Mouse (Mus musculus) liver, embryonic 14.5 days (tissue): Measurements from ENCODE around the gene Cpsf7.

Experiments used
- CTCF ChIP-seq: IDR thresholded peaks from 2 replicates; pipeline ENCODE4 v1.5.1; 2016; ENCODE audit warnings: antibody characterized with exemption, low read depth, control low read depth
- EP300 ChIP-seq: IDR thresholded peaks from 2 replicates; pipeline ENCODE4 v1.6.1; 2016; ENCODE audit warnings: antibody characterized with exemption, low read depth

DNA sequence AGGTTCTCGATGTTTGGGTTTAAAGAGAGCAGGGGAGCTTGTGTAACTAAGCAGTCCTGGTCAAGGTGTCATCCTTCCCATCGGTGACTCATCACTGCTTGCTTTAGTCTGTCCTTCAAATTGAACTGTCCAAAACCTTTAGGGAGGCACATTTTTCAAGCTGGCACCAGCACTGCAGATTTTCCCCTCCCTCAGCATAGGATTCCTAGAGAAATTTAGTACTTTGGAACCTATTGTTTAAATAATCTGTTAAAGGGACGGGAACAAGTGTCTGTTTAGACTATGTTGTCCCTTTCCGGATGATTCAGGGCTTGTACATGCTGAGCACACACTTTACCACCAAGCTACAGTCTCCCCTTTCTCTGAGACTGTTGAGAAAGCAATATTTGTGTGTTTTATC lies 40.2 kb downstream of the Cpsf7 start:
- TF ChIP-seq EP300 = no peak
- TF ChIP-seq CTCF = no peak
